Mouse (Mus musculus) mouse trophoblast stem cell (cell line): ENCODE measurements around the gene Tubb5.

Source experiments
- in situ Hi-C, 2 experiments: fragments of 300-500 bp; cut with MseI, MboI; formaldehyde crosslinking; loops; 2 replicates in 1 of 2; 3 replicates in 1 of 2; pipeline ENCODE4 v1.15.1; 2025

Gene Tubb5

GRCm38 (mm10) chr17:35838122-35838544, at the start of gene Tubb5:
Gene Tubb5, minus strand, starts transcription at chr17:35838306.
- in situ Hi-C loops, result no loop called here

- in situ Hi-C loops, result no loop called here
These were observed 49.6 kb upstream of the Tubb5 start for GRCm38 (mm10) chr17:35887725-35888124.

- in situ Hi-C loops, result no loop called here
These were observed 45.7 kb upstream of the Tubb5 start for GRCm38 (mm10) chr17:35883777-35884176.

DNA sequence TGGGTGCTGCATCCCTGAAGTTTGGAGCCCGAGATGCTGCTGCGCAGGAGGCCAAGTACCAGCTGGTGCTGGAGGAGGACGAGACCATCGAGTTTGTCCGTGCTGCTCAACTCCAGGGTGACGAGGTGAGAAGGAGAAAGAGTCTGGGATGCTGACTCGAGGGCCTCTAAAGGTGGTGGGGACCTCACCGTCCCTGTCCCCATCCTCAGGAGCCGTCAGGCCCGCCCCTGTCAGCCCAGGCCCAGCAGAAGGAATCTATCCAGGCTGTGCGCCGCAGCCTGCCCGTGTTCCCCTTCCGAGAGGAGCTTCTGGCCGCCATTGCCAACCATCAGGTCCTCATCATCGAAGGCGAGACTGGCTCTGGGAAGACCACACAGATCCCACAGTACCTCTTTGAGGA, 44.8 kb upstream of the Tubb5 start:
- in situ Hi-C loops, result no loop called here

GRCm38 (mm10) chr17:35879245-35880057, 41.3 kb upstream of the Tubb5 start, which contains the start of gene Dhx16:
Gene Dhx16, plus strand, starts transcription at chr17:35879819.
- in situ Hi-C loops, result loop anchor here in 1 of 2 experiments (5.0 kb wide), 1 partner anchor 47 kb away; no protein-coding TSS in a partner anchor

- in situ Hi-C loops, result loop anchor here (5.0 kb wide), 1 partner anchor 42 kb away; no protein-coding TSS in a partner anchor
These were observed 36.6 kb upstream of the Tubb5 start for GRCm38 (mm10) chr17:35874721-35875120.

DNA sequence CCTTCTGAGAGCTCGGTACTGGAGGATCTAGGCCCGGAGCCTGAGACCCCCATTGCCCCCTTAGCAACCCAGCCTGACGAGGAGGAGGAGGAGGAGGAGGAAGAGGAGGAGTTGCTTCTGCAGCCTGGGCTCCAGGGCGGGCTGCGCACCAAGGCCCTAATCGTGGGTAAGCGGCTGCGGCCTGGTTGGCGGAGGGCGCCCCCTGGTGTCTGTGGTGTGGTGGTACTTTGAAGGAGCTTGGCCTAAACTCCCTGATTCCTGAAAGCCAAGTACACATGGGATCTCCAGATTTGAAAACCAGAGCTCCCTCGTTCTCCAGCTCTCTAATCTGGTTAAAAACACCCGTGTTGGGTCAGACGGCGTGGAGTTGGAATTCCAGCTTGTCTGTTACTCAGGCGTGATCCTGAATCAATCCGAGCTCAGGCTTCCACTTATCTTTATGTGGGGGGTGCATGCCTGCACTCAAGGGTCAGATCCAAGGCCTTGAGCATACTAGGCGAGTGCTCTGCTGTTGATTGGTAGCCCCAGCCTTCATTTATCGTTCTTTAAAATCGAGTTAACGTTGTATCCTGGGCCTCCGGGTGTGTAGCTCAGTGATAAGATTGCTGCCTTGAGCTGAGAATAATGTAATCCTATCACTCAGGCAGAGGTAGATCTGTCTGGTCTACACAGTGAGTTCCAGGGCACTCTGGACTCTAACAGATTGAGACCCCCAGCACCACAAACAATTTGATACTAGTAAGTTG, 35.8 kb upstream of the Tubb5 start:
- in situ Hi-C loops, result loop anchor here in 1 of 2 experiments (5.0 kb wide), 1 partner anchor 42 kb away; no protein-coding TSS in a partner anchor

DNA sequence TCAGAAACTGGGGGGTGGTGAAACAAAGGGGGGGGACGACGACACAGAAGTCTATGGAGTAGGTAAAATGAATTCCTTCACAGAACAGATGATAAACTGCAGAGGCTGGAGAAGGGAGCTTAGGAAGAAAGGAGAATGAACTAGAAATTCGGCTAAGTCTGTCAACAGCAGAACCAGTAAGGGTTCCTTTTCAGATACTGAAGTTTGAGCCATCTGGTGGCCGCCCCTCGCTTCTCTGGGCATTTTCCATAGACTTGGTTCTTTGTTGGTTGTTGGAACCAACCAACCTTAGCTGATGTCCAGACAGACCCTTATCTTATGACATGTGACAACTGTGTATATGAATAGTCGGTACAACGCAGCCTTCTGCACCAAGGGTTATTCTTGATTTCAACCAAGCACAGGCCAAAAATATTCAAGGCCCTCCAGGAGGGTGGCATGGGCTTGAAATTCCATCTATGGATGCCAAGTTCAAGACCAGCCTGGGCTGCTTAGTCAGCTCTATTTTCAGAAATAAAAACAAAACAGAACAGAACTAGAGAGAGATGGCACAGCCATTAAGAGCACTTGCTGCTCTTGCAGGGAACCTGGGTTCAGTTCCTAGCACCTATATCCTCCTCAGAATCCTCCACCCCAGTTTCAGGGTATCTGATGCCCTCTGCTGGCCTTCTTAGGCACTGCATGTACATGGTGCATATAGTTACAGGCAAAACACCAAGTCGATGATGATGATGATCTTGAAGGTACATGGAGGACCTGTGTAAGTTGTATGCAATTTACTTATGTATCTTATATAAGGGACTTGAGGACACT, 33.0 kb upstream of the Tubb5 start:
- in situ Hi-C loops, result loop anchor here in 1 of 2 experiments (5.0 kb wide), 1 partner anchor 39 kb away; no protein-coding TSS in a partner anchor

DNA sequence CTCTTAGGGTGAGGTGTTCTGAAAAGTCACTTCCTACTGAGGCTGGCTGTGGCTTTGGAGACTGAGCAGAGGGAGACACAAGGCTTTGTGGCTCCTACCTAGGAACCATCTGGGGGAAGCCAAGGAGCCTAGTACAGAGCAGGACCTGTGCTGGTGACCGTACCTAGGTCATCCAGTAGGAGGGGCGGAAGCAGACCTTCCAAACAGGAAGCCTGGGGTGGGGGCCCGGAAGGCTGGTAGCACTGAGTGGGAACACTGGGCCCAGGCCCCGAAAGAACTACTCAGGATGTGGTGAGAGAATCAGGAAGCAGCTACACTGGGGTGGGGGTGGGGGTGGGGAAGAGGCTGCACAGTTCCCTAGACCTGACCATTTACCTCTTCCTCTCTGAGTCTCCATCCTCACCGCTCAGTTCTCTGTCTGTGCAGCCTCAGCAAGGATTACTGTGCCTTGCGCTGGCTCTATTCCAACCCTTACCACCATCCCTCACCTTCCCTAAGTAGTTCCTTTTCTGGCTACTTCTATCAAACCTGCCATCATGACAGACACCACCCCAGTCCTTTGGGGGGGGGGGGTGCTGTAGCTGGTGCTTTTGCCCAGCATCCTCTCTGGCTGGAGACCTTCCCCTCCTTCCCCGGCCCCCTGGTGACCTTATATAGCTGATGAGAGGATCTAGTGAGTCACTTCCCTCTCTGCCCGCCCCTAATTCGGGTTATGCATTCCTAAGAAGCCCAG, 32.2 kb upstream of the Tubb5 start:
- in situ Hi-C loops, result loop anchor here in 1 of 2 experiments (5.0 kb wide), 1 partner anchor 38 kb away; no protein-coding TSS in a partner anchor

- in situ Hi-C loops, result loop anchor here in 1 of 2 experiments (5.0 kb wide), 1 partner anchor 37 kb away; no protein-coding TSS in a partner anchor
These were observed 31.4 kb upstream of the Tubb5 start for GRCm38 (mm10) chr17:35869346-35870067.

DNA sequence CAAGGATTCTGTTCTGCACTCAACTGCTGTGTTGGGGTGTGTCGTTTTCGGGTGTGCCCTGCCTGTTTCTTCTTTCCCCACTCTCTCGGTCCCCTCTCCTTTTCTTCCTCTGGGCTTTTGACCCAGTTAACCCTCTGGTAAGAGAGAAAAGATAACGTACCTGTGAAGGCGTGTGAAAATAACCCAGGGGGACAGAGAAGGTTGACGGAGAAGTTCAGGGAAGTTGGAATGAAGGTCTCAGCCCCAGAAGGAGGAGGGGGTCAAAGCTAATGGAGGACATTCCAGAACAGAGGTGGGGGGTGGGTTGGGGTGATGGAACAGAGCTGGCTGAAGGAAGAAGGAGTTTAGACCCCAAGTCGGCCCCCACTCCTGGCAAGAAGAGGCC, 30.8 kb upstream of the Tubb5 start:
- in situ Hi-C loops, result no loop called here

DNA sequence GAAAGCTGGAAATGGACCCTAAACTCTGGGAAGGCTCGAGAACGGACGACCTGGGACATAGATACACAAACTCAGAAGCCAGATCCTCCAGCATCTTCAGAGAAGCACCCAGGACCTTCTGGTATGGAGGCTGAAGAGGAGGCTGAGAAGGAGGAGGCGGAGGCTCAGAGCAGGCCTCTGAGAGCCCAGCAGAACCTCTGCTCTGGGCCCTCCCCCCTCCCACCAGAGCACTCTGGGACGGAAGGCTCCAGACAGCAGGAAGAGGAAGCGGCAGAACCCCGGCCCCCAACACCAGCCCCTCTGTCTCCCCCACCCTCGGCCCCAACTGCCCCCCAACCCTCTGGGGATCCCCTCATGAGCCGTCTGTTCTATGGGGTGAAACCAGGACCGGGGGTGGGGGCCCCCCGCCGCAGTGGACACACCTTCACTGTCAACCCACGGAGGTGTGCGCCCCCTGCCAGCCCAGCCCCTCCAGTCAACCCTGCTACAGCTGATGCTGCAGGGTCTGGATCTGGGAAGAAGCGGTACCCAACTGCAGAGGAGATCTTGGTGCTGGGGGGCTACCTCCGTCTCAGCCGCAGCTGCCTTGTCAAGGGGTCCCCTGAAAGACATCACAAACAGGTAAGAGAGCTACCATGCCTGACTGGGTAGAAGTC, 30.2 kb upstream of the Tubb5 start:
- in situ Hi-C loops, result no loop called here

DNA sequence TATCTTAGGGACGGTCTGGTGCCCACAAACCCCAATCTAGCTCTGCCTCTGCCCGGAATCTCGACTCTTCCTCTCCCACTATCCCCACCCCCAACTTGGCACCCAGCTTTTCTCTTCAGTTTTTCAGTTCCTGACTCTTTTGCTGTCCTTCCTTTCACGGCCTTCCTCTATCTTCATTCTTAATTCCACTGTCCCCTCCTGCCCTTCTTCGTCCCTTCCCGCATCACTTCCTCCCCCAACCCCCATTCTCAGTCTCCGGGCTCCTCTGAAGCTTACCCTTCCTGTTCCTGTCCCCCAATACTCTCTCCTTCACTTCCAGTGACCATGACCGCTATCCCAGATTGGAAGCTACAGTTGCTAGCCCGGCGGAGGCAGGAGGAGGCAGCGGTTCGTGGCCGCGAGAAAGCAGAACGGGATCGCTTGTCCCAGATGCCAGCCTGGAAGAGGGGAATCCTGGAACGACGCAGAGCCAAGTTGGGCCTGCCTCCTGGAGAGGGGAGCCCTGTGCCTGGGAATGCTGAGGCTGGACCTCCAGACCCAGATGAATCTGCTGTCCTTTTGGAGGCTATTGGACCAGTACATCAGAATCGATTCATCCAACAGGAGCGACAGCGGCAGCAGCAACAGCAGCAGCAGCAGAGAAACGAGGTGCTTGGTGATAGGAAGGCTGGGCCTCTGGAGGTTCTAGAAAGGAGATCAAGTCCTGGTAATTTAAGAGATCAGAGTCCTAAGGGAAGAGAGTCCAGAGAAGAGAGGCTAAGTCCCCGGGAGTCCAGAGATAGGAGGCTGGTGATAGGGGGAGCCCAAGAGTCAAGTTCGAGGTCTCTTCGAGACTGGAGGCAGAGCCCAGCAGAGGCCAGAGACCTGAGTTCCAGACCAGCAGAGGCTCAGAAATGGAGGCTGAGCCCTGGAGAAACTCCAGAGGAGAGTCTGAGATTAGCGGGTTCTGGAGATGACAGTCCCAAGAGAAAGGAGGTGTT, 29.1 kb upstream of the Tubb5 start:
- in situ Hi-C loops, result no loop called here

DNA sequence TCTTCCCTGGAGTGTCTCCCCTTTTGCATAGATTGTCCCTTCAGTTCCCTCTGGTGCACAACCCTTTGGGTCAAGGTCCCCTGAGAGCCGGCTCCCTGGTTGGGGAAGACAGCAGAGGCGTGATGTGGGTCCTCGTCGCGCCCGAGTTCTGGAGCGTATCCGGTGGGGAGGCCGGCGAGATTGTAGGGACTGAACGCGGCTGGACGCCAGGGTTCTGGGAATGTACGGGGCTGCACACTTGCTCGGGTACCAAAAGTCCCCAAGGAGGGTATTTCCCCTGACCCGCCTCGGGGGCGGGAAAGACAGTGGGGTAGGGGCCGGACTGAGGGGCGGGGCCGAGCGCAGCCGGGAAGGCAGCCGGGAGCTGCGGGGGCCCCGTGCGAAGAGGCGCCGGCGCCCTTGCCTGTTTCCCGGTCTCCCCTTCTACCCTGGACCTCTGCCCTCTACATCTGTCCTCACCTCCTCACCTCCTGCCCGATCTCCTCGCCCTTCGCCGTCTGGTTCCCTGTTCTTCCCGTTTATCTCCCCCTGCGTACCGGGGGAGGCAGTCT, 28.2 kb upstream of the Tubb5 start:
- in situ Hi-C loops, result no loop called here

DNA sequence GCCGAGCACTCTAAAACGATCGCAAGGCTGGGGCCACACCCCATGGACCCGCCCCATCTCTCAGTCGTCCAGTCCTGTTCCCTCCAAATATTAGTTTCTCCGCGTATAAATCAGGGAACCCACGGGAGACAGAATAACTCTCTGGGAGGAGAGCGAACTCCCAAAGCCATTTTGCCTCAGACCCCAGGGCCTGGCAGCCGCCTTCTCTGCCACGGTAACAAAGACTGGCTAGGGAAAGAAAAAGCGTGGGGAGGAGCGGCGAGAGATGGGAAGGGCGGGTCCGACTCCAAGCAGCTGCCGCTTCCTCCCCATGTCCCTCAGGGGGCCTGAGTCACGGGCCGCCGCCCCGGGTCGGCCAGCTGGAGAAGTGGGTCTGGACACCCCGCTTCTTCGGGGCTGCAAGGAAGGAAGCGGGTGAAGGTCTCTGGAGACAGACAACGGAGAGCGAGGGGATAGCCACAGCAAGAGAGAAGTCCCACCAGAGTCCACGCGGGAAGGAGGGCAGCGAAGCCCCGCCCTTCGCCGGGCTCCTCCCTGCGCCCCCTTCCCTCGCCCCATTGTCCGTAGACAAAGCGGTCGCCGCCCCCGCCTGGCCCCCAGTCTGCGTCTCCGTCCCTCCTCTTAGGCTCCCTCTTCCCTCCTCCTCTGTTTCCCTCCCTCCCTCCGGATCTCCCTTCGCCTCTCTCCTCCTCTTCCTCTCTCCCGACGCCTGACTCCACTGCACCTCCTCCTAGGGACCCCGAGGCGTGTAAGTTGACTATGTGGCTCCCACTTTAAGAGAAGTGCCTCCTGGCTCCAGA, 27.6 kb upstream of the Tubb5 start, which contains the start of gene Ppp1r18:
Ppp1r18 (plus strand) TSS at position 113 of the 800 bp plus-strand sequence.
- in situ Hi-C loops, result no loop called here

DNA sequence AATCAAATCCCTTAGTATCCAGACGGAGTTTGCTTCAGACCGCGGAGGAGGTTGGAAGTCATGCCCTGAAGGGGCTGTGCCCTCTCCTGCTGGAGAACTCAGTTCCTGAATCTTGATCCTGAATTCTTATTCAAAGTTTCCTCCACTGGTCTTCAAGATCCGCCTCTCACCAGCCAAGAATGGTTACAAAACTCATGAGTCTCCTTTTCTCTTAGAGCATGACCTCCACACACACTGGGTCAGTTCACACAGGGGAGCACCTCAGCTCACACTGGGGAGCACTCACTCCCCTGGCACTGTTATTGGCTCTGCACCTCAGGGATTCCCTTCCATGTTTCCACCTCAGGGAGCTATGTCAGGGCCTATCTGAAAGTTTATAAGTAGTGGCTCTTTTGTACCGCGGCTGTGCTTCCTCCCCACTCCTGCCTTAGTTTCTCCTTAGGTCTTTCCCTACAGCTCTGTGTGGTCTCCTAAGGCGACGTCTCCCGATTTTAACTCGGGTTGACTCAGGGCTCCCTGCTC, 26.8 kb upstream of the Tubb5 start:
- in situ Hi-C loops, result no loop called here
